Mouse (Mus musculus) heart, embryonic 12.5 days (tissue): ENCODE results near the gene Rmdn3. TPM values are rescaled to one million over a fixed set of nuclear protein-coding genes. Genes with fewer than 3 reads are reported as not detected.
A peak's percentile ranks its signal among the peaks of the same experiment; 100 is the strongest.

ENCODE experiments used
- ATAC-seq: fragments of 200-750 bp; cut with Nextera tagmentation; 2 replicates; pipeline ENCODE4 v1.8.0; 2017; ENCODE audit warnings: moderate TSS enrichment, moderate library complexity; ENCODE audit not compliant: insufficient number of reproducible peaks, low FRiP score
- H3K27ac ChIP-seq: fragments of 300-500 bp; sonication (generic); 2 replicates; pipeline ENCODE4 v1.5.1; 2016; ENCODE audit warnings: mild to moderate bottlenecking, moderate library complexity; ENCODE audit not compliant: poor library complexity, severe bottlenecking
- H3K27me3 ChIP-seq: fragments of 300-500 bp; sonication (generic); replicated peaks from 2 replicates; pipeline ENCODE4 v1.6.1; 2016; ENCODE audit warnings: mild to moderate bottlenecking, moderate library complexity
- H3K36me3 ChIP-seq: fragments of 300-500 bp; sonication (generic); 2 replicates; pipeline ENCODE4 v1.6.1; 2016; ENCODE audit warnings: mild to moderate bottlenecking, moderate library complexity
- H3K4me1 ChIP-seq: fragments of 300-500 bp; sonication (generic); replicated peaks from 2 replicates; pipeline ENCODE4 v1.6.1; 2016; ENCODE audit warnings: mild to moderate bottlenecking
- H3K4me2 ChIP-seq: fragments of 300-500 bp; sonication (generic); 2 replicates; pipeline ENCODE4 v1.6.1; 2016; ENCODE audit warnings: mild to moderate bottlenecking, moderate library complexity
- H3K4me3 ChIP-seq: fragments of 300-500 bp; sonication (generic); 2 replicates; pipeline ENCODE4 v1.5.1; 2016; ENCODE audit warnings: mild to moderate bottlenecking
- H3K9ac ChIP-seq: fragments of 300-500 bp; sonication (generic); 2 replicates; pipeline ENCODE4 v1.6.1; 2016; ENCODE audit warnings: mild to moderate bottlenecking, moderate library complexity
- H3K9me3 ChIP-seq: fragments of 300-500 bp; sonication (generic); replicated peaks from 2 replicates; pipeline ENCODE4 v1.6.1; 2016; ENCODE audit warnings: mild to moderate bottlenecking, moderate library complexity
- WGBS: fragments of 180-500 bp; shearing (Covaris S2); methylation state at CpG from one replicate; pipeline ENCODE4 v1.1.7; 2016; 5-methylcytosine and 5-hydroxymethylcytosine counted together
- polyA plus RNA-seq: library from polyadenylated mRNA; unstranded; fragments of >200 nt; fragmentation: Nextera tagmentation; extraction: Ambion mirVana; gene quantifications from 2 replicates; pipeline ENCODE4 v1.2.1, GENCODE M21; 2016

Rmdn3 gene
- polyA plus RNA-seq, 1 experiment from 2014 or later: 29.2 TPM

- Histone ChIP-seq H3K27me3 (peaks cover 31% of the 10 kb centered on the region), H3K4me1 (peaks cover 20% of the 10 kb centered on the region), H3K36me3 (no peaks in the 10 kb centered on the region), H3K4me2 (peak within 1 kb of the TSS; percentile 99), H3K27ac (no peak within 1 kb of the TSS), H3K9ac (peak within 1 kb of the TSS; percentile 75), H3K9me3 (no peaks in the 10 kb centered on the region), H3K4me3 (peak within 1 kb of the TSS; percentile 62)
- ATAC-seq: peak; percentile 88
- under 1% methylated on average over 60 of the region's 60 CpGs for WGBS
Measured at GRCm38 (mm10) chr2:119166901-119167865, 10.3 kb upstream of the Rmdn3 start, which contains the start of gene Gchfr. Gene Gchfr, plus strand, starts transcription at chr2:119167773.

- no peak for ATAC-seq
- Histone ChIP-seq H3K27me3 (peaks cover 31% of the 10 kb centered on the region), H3K9ac (no peak overlapping the region), H3K36me3 (no peaks in the 10 kb centered on the region), H3K9me3 (no peaks in the 10 kb centered on the region), H3K4me1 (peaks cover 23% of the 10 kb centered on the region), H3K27ac (no peak overlapping the region), H3K4me2 (no peak overlapping the region), H3K4me3 (no peak overlapping the region)
Measured at GRCm38 (mm10) chr2:119165401-119165800, 8.6 kb upstream of the Rmdn3 start.

- H3K4me1 ChIP-seq: peaks cover 23% of the 10 kb centered on the region
- H3K9ac ChIP-seq: no peak overlapping the region
- peaks cover 22% of the 10 kb centered on the region; the same call in 1 of the 2 replicates for H3K27me3 ChIP-seq
- no peak overlapping the region for H3K4me2 ChIP-seq
- H3K36me3 ChIP-seq: no peaks in the 10 kb centered on the region
- ATAC-seq: no peak
- WGBS: 82% methylated on average over 4 of the region's 4 CpGs
- no peak overlapping the region for H3K27ac ChIP-seq
- no peaks in the 10 kb centered on the region for H3K9me3 ChIP-seq
- no peak overlapping the region for H3K4me3 ChIP-seq
Measured at GRCm38 (mm10) chr2:119163999-119164398, 7.2 kb upstream of the Rmdn3 start.

- Histone ChIP-seq H3K4me3 (no peak overlapping the region), H3K27ac (no peak overlapping the region), H3K27me3 (peaks cover 16% of the 10 kb centered on the region; the same call in 1 of the 2 replicates), H3K4me1 (peaks cover 23% of the 10 kb centered on the region), H3K9me3 (no peaks in the 10 kb centered on the region), H3K36me3 (no peaks in the 10 kb centered on the region), H3K9ac (no peak overlapping the region), H3K4me2 (no peak overlapping the region)
- 72% methylated on average over 3 of the region's 3 CpGs for WGBS
- ATAC-seq: no peak
Measured at GRCm38 (mm10) chr2:119163135-119163534, 6.3 kb upstream of the Rmdn3 start.

GRCm38 (mm10) chr2:119161247-119161646 is 4.4 kb upstream of the Rmdn3 start:
- peaks cover 13% of the 10 kb centered on the region for H3K4me1 ChIP-seq
- peaks cover 11% of the 10 kb centered on the region; the same call in 1 of the 2 replicates for H3K27me3 ChIP-seq
- ATAC-seq: no peak
- peak overlapping the region; percentile 37; the same call in 1 of the 2 replicates for H3K9ac ChIP-seq
- H3K4me3 ChIP-seq: no peak overlapping the region
- no peaks in the 10 kb centered on the region for H3K9me3 ChIP-seq
- WGBS: 20% methylated on average over 2 of the region's 2 CpGs
- no peaks in the 10 kb centered on the region for H3K36me3 ChIP-seq
- H3K4me2 ChIP-seq: 0 out of 2 replicates have a peak overlapping the region, but pooled peaks have one; percentile 10
- peak overlapping the region; percentile 57; the same call in 1 of the 2 replicates for H3K27ac ChIP-seq

GRCm38 (mm10) chr2:119157836-119158235 is 1.0 kb upstream of the Rmdn3 start:
- peaks cover 28% of the 10 kb centered on the region for H3K4me1 ChIP-seq
- no peaks in the 10 kb centered on the region for H3K9me3 ChIP-seq
- no peak for ATAC-seq
- H3K4me2 ChIP-seq: no peak overlapping the region
- H3K9ac ChIP-seq: no peak overlapping the region
- H3K27me3 ChIP-seq: no peaks in the 10 kb centered on the region
- peaks cover 14% of the 10 kb centered on the region for H3K36me3 ChIP-seq
- no peak overlapping the region for H3K27ac ChIP-seq
- no peak overlapping the region for H3K4me3 ChIP-seq

- Histone ChIP-seq H3K27me3 (no peaks in the 10 kb centered on the region), H3K4me3 (peak overlapping the region; percentile 97), H3K4me1 (peaks cover 30% of the 10 kb centered on the region), H3K9ac (peak overlapping the region; percentile 98), H3K27ac (peak overlapping the region; percentile 76), H3K4me2 (peak overlapping the region; percentile 96), H3K36me3 (peaks cover 30% of the 10 kb centered on the region), H3K9me3 (no peaks in the 10 kb centered on the region)
- WGBS: 4% methylated on average over 34 of the region's 34 CpGs
- ATAC-seq: peak; percentile 46
Measured at GRCm38 (mm10) chr2:119156081-119156680, 653 bp downstream of the Rmdn3 start.

GRCm38 (mm10) chr2:119155388-119155787 is 1.4 kb downstream of the Rmdn3 start:
- Histone ChIP-seq H3K9ac (peak overlapping the region; percentile 98), H3K4me1 (peaks cover 27% of the 10 kb centered on the region), H3K4me2 (peak overlapping the region; percentile 96), H3K27ac (0 out of 2 replicates have a peak overlapping the region, but pooled peaks have one; percentile 32), H3K9me3 (no peaks in the 10 kb centered on the region), H3K27me3 (no peaks in the 10 kb centered on the region), H3K4me3 (peak overlapping the region; percentile 97), H3K36me3 (peaks cover 38% of the 10 kb centered on the region)
- ATAC-seq: peak; percentile 79
- 21% methylated on average over 9 of the region's 9 CpGs for WGBS

GRCm38 (mm10) chr2:119154683-119155082 is 2.2 kb downstream of the Rmdn3 start:
- 63% methylated on average over 2 of the region's 2 CpGs for WGBS
- no peak overlapping the region for H3K4me3 ChIP-seq
- ATAC-seq: no peak
- peaks cover 27% of the 10 kb centered on the region for H3K4me1 ChIP-seq
- peaks cover 45% of the 10 kb centered on the region for H3K36me3 ChIP-seq
- 0 out of 2 replicates have a peak overlapping the region, but pooled peaks have one; percentile 32 for H3K27ac ChIP-seq
- H3K9ac ChIP-seq: no peak overlapping the region
- H3K9me3 ChIP-seq: no peaks in the 10 kb centered on the region
- no peaks in the 10 kb centered on the region for H3K27me3 ChIP-seq
- no peak overlapping the region for H3K4me2 ChIP-seq

- Histone ChIP-seq H3K27me3 (no peaks in the 10 kb centered on the region), H3K4me2 (no peak overlapping the region), H3K27ac (no peak overlapping the region; the same call in 1 of the 2 replicates), H3K4me3 (no peak overlapping the region), H3K9me3 (no peaks in the 10 kb centered on the region), H3K9ac (peak overlapping the region; percentile 60; the same call in 1 of the 2 replicates), H3K36me3 (peaks cover 68% of the 10 kb centered on the region), H3K4me1 (peaks cover 24% of the 10 kb centered on the region)
- no peak for ATAC-seq
- 42% methylated on average over 6 of the region's 6 CpGs for WGBS
Measured at GRCm38 (mm10) chr2:119152255-119152654, 4.6 kb downstream of the Rmdn3 start.

GRCm38 (mm10) chr2:119147775-119148174 is 9.1 kb downstream of the Rmdn3 start:
- Histone ChIP-seq H3K9me3 (peaks cover 4% of the 10 kb centered on the region), H3K4me3 (no peak overlapping the region), H3K4me2 (no peak overlapping the region), H3K36me3 (peaks cover 93% of the 10 kb centered on the region), H3K4me1 (peaks cover 8% of the 10 kb centered on the region), H3K27me3 (no peaks in the 10 kb centered on the region), H3K27ac (no peak overlapping the region), H3K9ac (no peak overlapping the region)
- no peak for ATAC-seq
- WGBS: 85% methylated on average over 8 of the region's 8 CpGs
